Mouse (Mus musculus) embryonic facial prominence, embryonic 11.5 days (tissue): Measurements from ENCODE around the gene Tle6. TPM values are rescaled to one million over a fixed set of nuclear protein-coding genes. Genes with fewer than 3 reads are reported as not detected.
A peak's percentile ranks its signal among the peaks of the same experiment; 100 is the strongest.

Experiments used
- ATAC-seq: fragments of 200-750 bp; cut with Nextera tagmentation; replicated peaks from 2 replicates; pipeline ENCODE4 v1.8.0; 2017; ENCODE audit warnings: low read depth; ENCODE audit not compliant: insufficient number of reproducible peaks, low FRiP score, low TSS enrichment
- DNase-seq: peaks from one replicate; pipeline ENCODE4 v3.0.0-alpha.2; 2015; ENCODE audit warnings: low spot score
- H3K27ac ChIP-seq: fragments of 300-500 bp; sonication (generic); replicated peaks from 2 replicates; pipeline ENCODE4 v1.5.1; 2014; ENCODE audit warnings: mild to moderate bottlenecking, low read depth, low read length, control low read depth
- H3K27me3 ChIP-seq: fragments of 300-500 bp; sonication (generic); 2 replicates; pipeline ENCODE4 v1.6.1; 2014; ENCODE audit warnings: mild to moderate bottlenecking, low read length, moderate library complexity, mixed read lengths; ENCODE audit not compliant: control insufficient read depth, insufficient read depth
- H3K36me3 ChIP-seq: fragments of 300-500 bp; sonication (generic); replicated peaks from 2 replicates; pipeline ENCODE4 v1.6.1; 2014; ENCODE audit warnings: low read depth, mild to moderate bottlenecking, low read length, moderate library complexity, mixed read lengths; ENCODE audit not compliant: control insufficient read depth, insufficient read depth
- H3K4me1 ChIP-seq: fragments of 300-500 bp; sonication (generic); 2 replicates; pipeline ENCODE4 v1.6.1; 2014; ENCODE audit warnings: low read length, mixed read lengths; ENCODE audit not compliant: control insufficient read depth, insufficient read depth
- H3K4me2 ChIP-seq: fragments of 300-500 bp; sonication (generic); 2 replicates; pipeline ENCODE4 v1.6.1; 2014; ENCODE audit warnings: low read depth, mild to moderate bottlenecking, control low read depth, low read length, moderate library complexity
- H3K4me3 ChIP-seq: fragments of 300-500 bp; sonication (generic); 2 replicates; pipeline ENCODE4 v1.5.1; 2014; ENCODE audit warnings: low read depth, low read length, control low read depth
- H3K9ac ChIP-seq: fragments of 300-500 bp; sonication (generic); replicated peaks from 2 replicates; pipeline ENCODE4 v1.6.1; 2014; ENCODE audit warnings: mild to moderate bottlenecking, control low read depth, low read length
- H3K9me3 ChIP-seq: fragments of 300-500 bp; sonication (generic); replicated peaks from 2 replicates; pipeline ENCODE4 v1.6.1; 2016; ENCODE audit warnings: mild to moderate bottlenecking, low read length, inconsistent platforms, mixed read lengths; ENCODE audit not compliant: control insufficient read depth
- WGBS: fragments of 180-500 bp; shearing (Covaris S2); extraction: QIAGEN DNeasy Blood & Tissue Kit; methylation state at CpG from one replicate; pipeline ENCODE4 v1.1.7; 2014; 5-methylcytosine and 5-hydroxymethylcytosine counted together
- polyA plus RNA-seq: library from polyadenylated mRNA; unstranded; fragments of >200 nt; fragmentation: Nextera tagmentation; extraction: Ambion mirVana; gene quantifications from 2 replicates; pipeline ENCODE4 v1.2.1, GENCODE M21; 2014

Gene Tle6
- polyA plus RNA-seq, 1 experiment from 2014 or later, result 7.1 TPM

GRCm38 (mm10) chr10:81563481-81563880 lies 37.4 kb downstream of the Tle6 start:
- no peak for DNase-seq
- Histone ChIP-seq H3K9me3 (no peaks in the 10 kb centered on the region), H3K4me1 (peaks cover 18% of the 10 kb centered on the region), H3K27me3 (no peaks in the 10 kb centered on the region), H3K27ac (no peak overlapping the region), H3K9ac (no peak overlapping the region), H3K4me3 (no peak overlapping the region), H3K4me2 (no peak overlapping the region; the same call in 1 of the 2 replicates), H3K36me3 (peaks cover 5% of the 10 kb centered on the region)
- WGBS, result 20% methylated on average over 6 of the region's 6 CpGs
- no peak for ATAC-seq

- WGBS, result 71% methylated on average over 6 of the region's 6 CpGs
- peaks cover 5% of the 10 kb centered on the region for H3K36me3 ChIP-seq
- H3K9ac ChIP-seq, result no peak overlapping the region
- peaks cover 18% of the 10 kb centered on the region for H3K4me1 ChIP-seq
- DNase-seq (no peak), ATAC-seq (no peak)
- H3K4me3 ChIP-seq, result no peak overlapping the region
- H3K27ac ChIP-seq, result no peak overlapping the region
- H3K4me2 ChIP-seq, result no peak overlapping the region
- H3K27me3 ChIP-seq, result no peaks in the 10 kb centered on the region
- H3K9me3 ChIP-seq, result no peaks in the 10 kb centered on the region
These were observed 38.5 kb downstream of the Tle6 start for GRCm38 (mm10) chr10:81562411-81562810.

GRCm38 (mm10) chr10:81560719-81561459 lies 40.0 kb downstream of the Tle6 start:
- Histone ChIP-seq H3K4me2 (peak overlapping the region; percentile 92), H3K27ac (peak overlapping the region; percentile 82; the same call in 1 of the 2 replicates), H3K4me1 (peaks cover 18% of the 10 kb centered on the region), H3K9ac (peak overlapping the region; percentile 99), H3K27me3 (no peaks in the 10 kb centered on the region), H3K4me3 (peak overlapping the region; percentile 89), H3K36me3 (peaks cover 5% of the 10 kb centered on the region), H3K9me3 (no peaks in the 10 kb centered on the region)
- no peak for DNase-seq
- 13% methylated on average over 16 of the region's 16 CpGs for WGBS
- ATAC-seq, result no peak

- H3K27me3 ChIP-seq, result no peaks in the 10 kb centered on the region
- H3K27ac ChIP-seq, result peak overlapping the region; percentile 82
- H3K4me2 ChIP-seq, result peak overlapping the region; percentile 92
- H3K9me3 ChIP-seq, result no peaks in the 10 kb centered on the region
- DNase-seq, result no peak
- 2% methylated on average over 33 of the region's 36 CpGs for WGBS
- H3K4me1 ChIP-seq, result peaks cover 18% of the 10 kb centered on the region
- 0 out of 2 replicates have a peak, but pooled peaks have one; percentile 14 for ATAC-seq
- H3K4me3 ChIP-seq, result peak overlapping the region; percentile 89
- H3K36me3 ChIP-seq, result no peaks in the 10 kb centered on the region
- peak overlapping the region; percentile 99 for H3K9ac ChIP-seq
These were observed 41.0 kb downstream of the Tle6 start for GRCm38 (mm10) chr10:81559627-81560539.

- H3K36me3 ChIP-seq, result no peaks in the 10 kb centered on the region
- peak within 1 kb of the TSS; percentile 82 for H3K27ac ChIP-seq
- no peaks in the 10 kb centered on the region for H3K9me3 ChIP-seq
- H3K27me3 ChIP-seq, result no peaks in the 10 kb centered on the region
- DNase-seq (no peak), ATAC-seq (0 out of 2 replicates have a peak, but pooled peaks have one; percentile 5)
- under 1% methylated on average over 38 of the region's 53 CpGs for WGBS
- H3K9ac ChIP-seq, result peak within 1 kb of the TSS; percentile 99
- H3K4me2 ChIP-seq, result peak within 1 kb of the TSS; percentile 92
- peaks cover 15% of the 10 kb centered on the region for H3K4me1 ChIP-seq
- H3K4me3 ChIP-seq, result peak within 1 kb of the TSS; percentile 89
These were observed 41.7 kb downstream of the Tle6 start, which contains the start of gene Aes for GRCm38 (mm10) chr10:81559163-81559626. TSS of gene Aes (plus strand) at chr10:81559488.

- H3K9ac ChIP-seq, result no peak overlapping the region
- no peak overlapping the region for H3K27ac ChIP-seq
- no peak for DNase-seq
- no peaks in the 10 kb centered on the region for H3K36me3 ChIP-seq
- no peak overlapping the region for H3K4me3 ChIP-seq
- no peak for ATAC-seq
- peaks cover 6% of the 10 kb centered on the region; the same call in 1 of the 2 replicates for H3K4me1 ChIP-seq
- 29% methylated on average over 1 of the region's 1 CpGs for WGBS
- no peak overlapping the region for H3K4me2 ChIP-seq
- no peaks in the 10 kb centered on the region for H3K9me3 ChIP-seq
- no peaks in the 10 kb centered on the region for H3K27me3 ChIP-seq
These were observed 43.4 kb downstream of the Tle6 start for GRCm38 (mm10) chr10:81557491-81557890.

GRCm38 (mm10) chr10:81556282-81556681 lies 44.6 kb downstream of the Tle6 start:
- WGBS, result 67% methylated on average over 3 of the region's 3 CpGs
- no peak overlapping the region for H3K4me2 ChIP-seq
- no peaks in the 10 kb centered on the region for H3K36me3 ChIP-seq
- no peak overlapping the region for H3K4me3 ChIP-seq
- ATAC-seq, result no peak
- no peaks in the 10 kb centered on the region for H3K9me3 ChIP-seq
- H3K27ac ChIP-seq, result no peak overlapping the region
- no peaks in the 10 kb centered on the region for H3K27me3 ChIP-seq
- H3K9ac ChIP-seq, result no peak overlapping the region
- DNase-seq, result no peak
- peaks cover 8% of the 10 kb centered on the region for H3K4me1 ChIP-seq
